Mouse (Mus musculus) left cerebral cortex, adult 8-10 months (tissue): ENCODE data around the gene Dhx32. TPM values are rescaled to one million over a fixed set of nuclear protein-coding genes. Genes with fewer than 3 reads are reported as not detected.
A peak's percentile ranks its signal among the peaks of the same experiment; 100 is the strongest.

Experiments
- DNase-seq, 2 experiments: peaks; one replicate each; pipeline ENCODE4 v3.0.0; 2022; ENCODE audit warnings: low spot score in 2 of 2
- total RNA-seq, 4 experiments: library from RNA; stranded (reverse); gene quantifications; 2 replicates each; pipeline ENCODE4 v1.2.4; 2022

Gene Dhx32
- total RNA-seq, 4 experiments from 2014 or later = 42.4 to 47.2 (median 43.2) TPM

DNA sequence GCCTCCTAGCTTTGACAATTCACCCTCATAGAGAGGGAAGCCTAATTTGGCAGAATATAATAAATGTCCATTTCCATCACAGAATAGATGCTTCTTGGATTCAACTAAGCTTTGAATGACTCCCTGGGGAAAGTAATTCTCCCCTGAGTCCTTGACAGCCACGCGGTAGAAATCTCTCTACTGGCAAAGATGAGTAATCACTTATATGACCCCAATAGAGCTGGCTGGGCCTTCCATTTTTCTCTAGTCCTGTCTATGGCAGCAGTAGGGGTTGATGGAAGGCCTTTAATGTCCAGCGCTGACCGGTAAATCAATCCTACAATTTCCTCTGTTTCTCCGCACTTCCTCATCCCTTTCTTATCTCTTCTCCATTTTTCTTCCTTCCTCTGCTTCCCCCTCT is 7.3 kb downstream of the Dhx32 start:
- DNase-seq = no peak

- DNase-seq = peak in 1 of 2 experiments; percentile 52
Observed at GRCm38 (mm10) chr7:133768517-133768916, 14.0 kb downstream of the Dhx32 start.

DNA sequence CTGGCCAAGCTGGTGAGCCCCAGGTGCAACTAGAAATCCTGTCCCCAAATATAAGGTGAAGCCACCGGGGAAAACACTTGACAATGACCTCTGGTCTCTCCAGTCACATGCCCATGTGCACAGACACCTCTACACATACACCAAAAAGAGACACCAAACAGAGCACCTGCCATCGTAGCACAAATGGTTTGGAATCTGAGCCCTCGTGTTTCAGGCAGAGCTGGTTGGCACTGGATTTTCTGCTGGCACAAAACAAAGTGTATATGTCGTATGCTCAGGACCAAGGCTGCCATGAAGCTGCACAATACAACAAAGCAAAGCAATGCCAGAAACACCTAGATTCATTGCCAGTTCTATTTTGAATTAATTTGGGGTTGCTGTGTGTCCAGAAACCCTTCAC is 14.5 kb downstream of the Dhx32 start:
- DNase-seq = no peak

- DNase-seq = peak in 1 of 2 experiments; percentile 70
Observed at GRCm38 (mm10) chr7:133765849-133766243, 16.7 kb downstream of the Dhx32 start.

DNA sequence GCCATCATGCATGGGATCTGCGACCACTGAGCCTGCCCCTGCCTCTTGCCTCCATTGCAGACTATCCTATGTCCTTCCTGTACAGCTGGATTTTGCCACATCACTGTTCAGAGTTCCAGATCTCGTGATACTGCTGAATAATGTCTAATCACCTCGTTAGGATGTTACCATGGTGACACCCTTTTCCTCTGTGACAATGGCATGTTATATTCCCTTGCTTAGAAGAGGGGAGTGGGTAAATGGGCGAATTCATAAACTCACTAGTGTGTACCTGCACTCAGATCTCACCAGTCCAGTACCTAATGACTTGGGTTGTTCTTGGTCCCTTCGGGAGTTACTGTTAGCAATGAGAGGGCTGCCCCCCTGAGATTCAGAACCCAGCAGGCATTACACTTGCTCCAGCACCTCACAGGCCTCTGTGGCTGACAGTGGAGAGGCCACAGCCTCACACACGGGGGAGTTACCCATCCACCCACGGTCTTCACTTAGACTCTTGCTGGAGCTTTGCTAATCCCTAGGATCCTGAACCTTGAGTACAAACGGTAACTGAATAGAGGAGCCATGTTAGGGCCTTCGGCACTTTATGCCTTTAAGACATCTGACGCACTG is 17.2 kb downstream of the Dhx32 start:
- DNase-seq = no peak

DNA sequence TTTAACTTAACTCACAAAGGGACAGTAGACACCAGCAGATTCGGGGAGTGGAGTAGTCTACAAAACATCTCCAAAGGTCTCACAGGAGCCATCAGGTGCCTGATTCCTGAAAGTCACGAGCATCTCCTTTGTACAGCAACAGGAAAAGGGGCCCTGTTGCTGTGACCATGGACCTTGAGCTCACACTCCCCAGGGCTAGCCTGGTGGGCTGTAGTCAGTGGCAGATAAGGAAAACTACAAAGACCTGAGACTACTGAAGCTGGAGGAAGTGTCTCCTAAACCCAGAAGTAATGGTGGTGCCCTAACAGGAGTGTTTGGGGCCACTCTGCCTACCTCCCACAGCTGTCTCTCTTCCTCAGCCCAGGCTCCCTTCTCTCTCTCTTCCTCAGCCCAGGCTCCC is 18.1 kb downstream of the Dhx32 start:
- no peak for DNase-seq

DNA sequence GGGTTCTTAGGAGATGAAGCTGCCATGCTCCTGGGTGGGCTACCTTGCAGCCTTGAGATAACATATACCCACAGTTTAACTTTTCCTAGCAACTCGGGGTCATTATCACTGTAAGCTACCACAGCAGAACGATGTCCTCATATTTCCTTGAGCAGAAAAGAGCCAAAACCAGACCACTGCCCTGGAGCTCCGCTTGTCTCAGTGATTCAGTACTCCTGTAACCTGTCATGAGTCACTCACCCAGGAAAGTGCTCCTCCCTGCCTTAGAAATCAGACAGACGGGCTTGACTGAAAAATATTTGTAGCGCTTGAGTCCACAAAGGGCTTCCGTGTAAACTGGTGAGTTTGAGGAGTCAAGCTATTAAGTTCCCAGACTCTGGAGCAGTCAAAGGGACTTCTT is 19.8 kb downstream of the Dhx32 start:
- no peak for DNase-seq

- DNase-seq = no peak
Observed at GRCm38 (mm10) chr7:133759611-133760353, 22.7 kb downstream of the Dhx32 start.

GRCm38 (mm10) chr7:133758716-133759115 is 23.8 kb downstream of the Dhx32 start:
- no peak for DNase-seq

DNA sequence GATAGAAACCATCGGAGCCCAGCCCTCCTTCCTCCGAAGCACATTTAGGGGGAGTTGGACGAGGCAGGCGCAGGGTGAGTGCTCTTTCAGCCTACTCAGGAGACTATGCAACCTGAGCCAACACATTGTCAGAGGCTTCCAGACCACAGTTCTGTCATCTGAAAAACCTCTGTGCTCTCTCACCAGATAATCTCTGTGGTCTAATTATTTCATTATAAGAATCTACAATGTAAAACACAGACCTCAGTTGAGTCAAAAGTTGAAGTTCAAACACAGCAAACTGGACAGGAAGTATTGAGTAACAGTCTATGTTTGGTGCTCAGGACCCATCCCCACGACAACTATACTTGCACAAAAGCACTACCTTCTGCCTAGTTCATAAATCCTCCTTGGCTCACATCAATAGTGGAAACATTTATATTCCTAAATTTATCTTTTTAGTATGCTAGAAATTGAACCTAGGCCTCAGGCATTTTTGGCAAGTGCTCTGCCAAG is 24.5 kb downstream of the Dhx32 start:
- DNase-seq = no peak

GRCm38 (mm10) chr7:133751163-133751562 is 31.4 kb downstream of the Dhx32 start:
- no peak for DNase-seq

DNA sequence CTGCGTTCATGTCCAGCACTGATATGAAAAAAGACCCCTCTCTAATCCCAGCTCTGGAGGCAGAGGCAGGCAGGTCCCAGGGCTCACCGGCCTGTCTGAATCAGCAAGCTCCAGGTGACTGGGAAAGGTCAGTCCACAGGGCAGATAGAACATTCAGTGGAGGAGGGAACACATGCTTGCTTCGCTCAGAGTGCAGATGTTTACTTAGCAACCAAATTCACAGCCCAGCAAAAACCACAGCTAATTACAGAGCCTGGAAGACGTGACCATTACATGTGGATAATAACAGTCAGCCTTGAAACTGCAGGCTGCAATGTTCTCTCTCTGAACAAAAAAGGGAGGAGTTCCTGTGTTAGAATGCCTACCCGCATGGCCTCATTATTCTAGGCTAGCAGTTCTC is 31.9 kb downstream of the Dhx32 start:
- no peak for DNase-seq

DNA sequence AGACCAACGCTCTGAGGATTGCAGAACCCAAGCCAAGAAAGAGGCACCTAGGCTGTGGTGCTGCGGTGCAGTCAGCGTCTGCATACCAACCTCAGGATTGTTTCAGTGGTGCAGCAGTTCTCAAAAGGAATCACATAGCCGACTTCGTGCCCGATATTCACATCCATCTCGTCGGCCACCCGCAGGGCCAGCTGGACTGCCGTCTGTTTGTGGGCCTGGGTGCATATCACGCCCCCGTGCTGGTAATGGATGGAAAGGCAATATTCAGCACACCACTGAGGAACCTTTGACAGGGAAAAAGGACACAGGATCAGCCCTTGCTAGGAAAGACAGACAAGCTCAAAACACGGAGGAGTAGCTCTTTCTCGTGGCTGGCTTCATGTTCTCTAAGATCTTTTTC is 33.8 kb downstream of the Dhx32 start:
- no peak for DNase-seq

- DNase-seq = no peak
Observed at GRCm38 (mm10) chr7:133747372-133747771, 35.2 kb downstream of the Dhx32 start.

GRCm38 (mm10) chr7:133744701-133745100 is 37.8 kb downstream of the Dhx32 start:
- DNase-seq = no peak

DNA sequence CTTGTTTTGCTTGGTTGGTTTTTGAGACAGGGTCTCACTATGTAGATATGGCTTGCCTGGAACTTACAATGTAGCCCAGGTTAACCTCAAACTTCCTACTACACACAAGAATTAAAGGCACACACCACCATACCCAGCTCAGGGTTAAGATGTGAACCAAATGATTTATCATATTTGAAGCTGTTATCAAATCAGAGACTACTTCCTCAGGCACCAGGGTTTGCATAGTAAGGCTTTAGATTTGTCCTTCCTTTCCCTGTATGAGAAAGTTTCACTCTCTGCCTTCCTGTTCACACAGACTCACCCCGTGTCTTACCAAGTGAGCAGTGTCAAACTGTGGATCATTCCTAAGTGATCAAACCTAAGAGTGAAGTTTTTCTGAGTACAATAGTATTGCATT is 38.3 kb downstream of the Dhx32 start:
- no peak for DNase-seq

DNA sequence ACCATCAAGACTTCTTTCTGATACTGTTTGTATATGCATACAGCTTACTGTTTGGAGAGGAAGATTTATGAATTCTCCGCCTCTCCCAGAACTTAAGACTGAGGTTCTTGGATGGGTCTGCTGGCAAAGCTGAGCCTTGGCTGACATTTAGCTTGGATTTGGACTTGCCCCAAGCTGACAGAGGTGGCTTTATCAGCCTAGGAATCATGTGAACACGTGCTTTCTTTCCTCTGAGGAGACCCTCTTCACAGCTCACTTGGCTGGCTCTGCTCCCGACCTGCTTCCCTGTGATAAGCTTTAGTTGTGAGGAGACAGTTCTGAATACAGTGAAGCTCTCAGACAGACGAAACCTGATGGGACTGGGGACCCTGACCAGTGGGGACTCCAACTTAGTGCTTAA is 38.9 kb downstream of the Dhx32 start:
- no peak for DNase-seq

DNA sequence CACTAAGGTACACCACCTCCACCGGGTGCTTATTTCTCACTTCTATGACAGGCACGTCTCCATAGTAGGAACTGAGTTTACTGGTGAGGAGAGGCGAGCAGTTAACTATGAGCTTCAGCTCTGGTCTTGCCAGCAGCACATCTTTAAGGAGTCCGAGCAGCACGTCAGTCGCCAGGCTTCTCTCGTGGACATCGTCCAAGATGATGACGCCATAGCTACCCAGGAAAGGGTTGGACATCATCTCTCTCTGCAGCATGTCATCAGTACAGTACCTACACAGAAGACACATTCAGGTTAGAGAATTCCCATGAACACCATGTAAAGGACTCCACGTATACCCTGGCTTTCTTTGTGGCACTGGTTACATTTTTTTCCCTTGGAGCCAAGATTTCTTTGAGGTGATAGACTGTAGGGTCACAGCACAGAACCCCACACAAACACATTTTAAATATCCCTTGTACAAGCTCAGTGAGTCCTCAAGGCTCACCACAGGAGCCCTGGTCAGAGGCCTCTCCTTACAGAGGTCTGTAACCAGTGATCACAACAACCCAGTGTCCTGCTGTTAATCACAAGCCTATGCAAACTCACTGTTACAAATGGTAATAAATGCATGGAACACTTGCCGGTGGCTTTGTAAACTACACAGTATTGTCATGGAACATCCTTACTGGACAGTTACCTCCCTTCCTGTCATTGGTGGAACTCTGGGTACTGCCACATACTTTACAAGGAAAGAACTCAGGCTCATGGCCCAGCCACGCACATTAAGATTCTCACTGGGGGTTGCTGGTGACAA is 39.8 kb downstream of the Dhx32 start:
- no peak for DNase-seq

GRCm38 (mm10) chr7:133740558-133740957 is 42.0 kb downstream of the Dhx32 start:
- no peak for DNase-seq

DNA sequence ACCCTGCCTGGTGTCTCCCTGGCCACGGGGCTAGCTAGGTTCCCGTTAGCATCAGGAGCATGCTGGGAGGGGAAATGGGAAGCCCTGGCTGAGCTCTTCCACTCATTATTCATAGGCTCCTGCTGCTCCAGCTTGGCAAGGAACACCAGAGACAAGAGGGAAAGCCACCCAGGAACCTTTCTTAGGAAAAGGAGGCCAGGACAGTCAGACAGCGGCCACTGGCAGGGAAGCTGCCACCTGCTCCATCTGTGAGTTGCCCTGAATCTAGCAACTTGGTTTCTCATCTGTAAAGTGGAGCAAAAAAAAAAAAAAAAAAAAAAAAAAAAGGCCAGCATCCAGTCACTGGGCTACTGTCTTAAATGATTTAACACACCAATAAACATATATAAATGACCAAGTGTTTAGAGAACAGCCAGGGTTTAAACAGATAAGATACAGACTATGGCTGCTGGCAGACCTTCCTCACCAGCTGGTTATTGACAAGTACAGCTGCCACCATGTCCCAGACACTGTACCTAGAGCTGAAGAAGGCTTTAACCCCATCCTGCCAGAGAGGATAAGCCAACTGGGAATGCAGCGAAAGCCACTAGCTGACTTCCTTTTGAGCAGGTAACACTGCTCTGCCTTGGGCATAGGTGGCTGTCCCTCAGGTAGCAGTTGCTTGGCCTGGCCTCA is 50.4 kb downstream of the Dhx32 start:
- DNase-seq = no peak

- no peak for DNase-seq
Observed at GRCm38 (mm10) chr7:133730324-133731191, 52.0 kb downstream of the Dhx32 start.
